Mouse (Mus musculus): ENCODE results near the gene Ptpru. TPM values are rescaled to one million over a fixed set of nuclear protein-coding genes. Genes with fewer than 3 reads are reported as not detected.

Gene Ptpru
- polyA plus RNA-seq, 1 experiment: 0.55 TPM

- no peak overlapping the region for H3K4me3 ChIP-seq (ENCODE audit: insufficient read depth, low read length)
- H3K27ac ChIP-seq (ENCODE audit: insufficient read depth, low read depth, low read length): no peak overlapping the region
- H3K4me1 ChIP-seq (ENCODE audit: control insufficient read depth, insufficient read depth, low read length): no peaks in the 10 kb centered on the region
- TF ChIP-seq POLR2A (IDR thresholded peaks at IDR 0.05; ENCODE audit: borderline replicate concordance, low read depth, low read length): no peak
- no peak for TF ChIP-seq CTCF (IDR thresholded peaks at IDR 0.05; ENCODE audit: low read depth, low read length)
These were observed 85.8 kb downstream of the Ptpru start for GRCm38 (mm10) chr4:131752204-131752837.

- H3K27ac ChIP-seq (ENCODE audit: insufficient read depth, low read depth, low read length): no peak overlapping the region
- TF ChIP-seq POLR2A (IDR thresholded peaks at IDR 0.05; ENCODE audit: borderline replicate concordance, low read depth, low read length) (no peak), CTCF (IDR thresholded peaks at IDR 0.05; ENCODE audit: low read depth, low read length) (no peak)
- H3K4me1 ChIP-seq (ENCODE audit: control insufficient read depth, insufficient read depth, low read length): no peaks in the 10 kb centered on the region
- H3K4me3 ChIP-seq (ENCODE audit: insufficient read depth, low read length): no peak overlapping the region
These were observed 86.5 kb downstream of the Ptpru start for GRCm38 (mm10) chr4:131751561-131751960.

GRCm38 (mm10) chr4:131749802-131750201 lies 88.3 kb downstream of the Ptpru start:
- TF ChIP-seq POLR2A (IDR thresholded peaks at IDR 0.05; ENCODE audit: borderline replicate concordance, low read depth, low read length): no peak
- no peak for TF ChIP-seq CTCF (IDR thresholded peaks at IDR 0.05; ENCODE audit: low read depth, low read length)

GRCm38 (mm10) chr4:131744685-131745043 lies 93.4 kb downstream of the Ptpru start:
- no peak overlapping the region for H3K4me3 ChIP-seq (ENCODE audit: insufficient read depth, low read length)

More at GRCm38 (mm10) chr4:131749802-131750201, 88.3 kb downstream of the Ptpru start:
- H3K27ac ChIP-seq (ENCODE audit: insufficient read depth, low read depth, low read length): no peak overlapping the region
- H3K4me1 ChIP-seq (ENCODE audit: control insufficient read depth, insufficient read depth, low read length): no peaks in the 10 kb centered on the region
- H3K4me3 ChIP-seq (ENCODE audit: insufficient read depth, low read length): no peak overlapping the region

DNA sequence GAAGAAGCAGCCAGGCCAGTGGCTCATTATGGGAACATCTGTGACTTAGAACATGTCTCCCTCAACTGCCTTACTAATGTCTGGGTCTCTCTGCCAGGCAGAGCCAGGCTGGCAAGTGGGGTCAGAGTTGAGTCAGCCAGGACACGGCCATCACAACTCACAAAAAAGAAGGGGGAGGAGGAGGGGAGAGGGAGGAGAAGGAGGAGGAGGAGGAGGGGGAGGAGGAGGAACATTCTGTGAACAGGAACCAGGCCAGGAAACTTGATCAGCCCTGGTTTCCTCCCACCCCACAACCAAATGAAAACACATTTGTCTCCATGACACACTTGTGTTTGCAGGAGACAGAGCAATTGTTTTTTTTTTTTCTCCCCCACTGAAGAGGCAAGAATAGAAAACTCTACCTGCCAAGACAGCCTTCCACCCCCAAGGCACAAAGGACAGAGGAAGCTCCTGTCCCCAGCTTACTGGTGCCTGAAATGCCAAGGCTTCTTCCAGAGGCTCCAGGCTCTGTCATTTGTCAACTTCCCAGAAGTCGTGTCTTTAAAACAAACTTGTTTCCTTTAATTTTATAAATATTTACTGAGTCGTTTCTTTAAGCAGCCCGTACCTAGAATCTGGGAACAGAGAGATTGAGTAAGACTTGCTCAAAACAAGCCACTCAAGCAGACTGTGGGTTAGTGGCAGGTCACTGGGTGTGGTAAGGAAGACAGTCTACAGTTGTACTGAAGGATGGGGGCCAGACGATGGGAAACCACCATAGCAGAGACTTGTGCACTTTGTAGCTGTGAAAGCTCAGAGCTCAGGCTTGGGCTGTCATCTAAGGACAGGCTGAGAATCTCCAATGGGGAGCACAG lies 94.0 kb downstream of the Ptpru start:
- Histone ChIP-seq H3K4me1 (ENCODE audit: control insufficient read depth, insufficient read depth, low read length) (no peaks in the 10 kb centered on the region), H3K27ac (ENCODE audit: insufficient read depth, low read depth, low read length) (no peak overlapping the region), H3K4me3 (ENCODE audit: insufficient read depth, low read length) (no peak overlapping the region)
- TF ChIP-seq CTCF (IDR thresholded peaks at IDR 0.05; ENCODE audit: low read depth, low read length) (no peak), POLR2A (IDR thresholded peaks at IDR 0.05; ENCODE audit: borderline replicate concordance, low read depth, low read length) (no peak)

More at GRCm38 (mm10) chr4:131744685-131745043, 93.4 kb downstream of the Ptpru start:
- Histone ChIP-seq H3K4me1 (ENCODE audit: control insufficient read depth, insufficient read depth, low read length) (no peaks in the 10 kb centered on the region), H3K27ac (ENCODE audit: insufficient read depth, low read depth, low read length) (no peak overlapping the region)
- TF ChIP-seq POLR2A (IDR thresholded peaks at IDR 0.05; ENCODE audit: borderline replicate concordance, low read depth, low read length) (no peak), CTCF (IDR thresholded peaks at IDR 0.05; ENCODE audit: low read depth, low read length) (no peak)

- Histone ChIP-seq H3K27ac (ENCODE audit: insufficient read depth, low read depth, low read length) (no peak overlapping the region), H3K4me1 (ENCODE audit: control insufficient read depth, insufficient read depth, low read length) (no peaks in the 10 kb centered on the region), H3K4me3 (ENCODE audit: insufficient read depth, low read length) (no peak overlapping the region)
- no peak for TF ChIP-seq POLR2A (IDR thresholded peaks at IDR 0.05; ENCODE audit: borderline replicate concordance, low read depth, low read length)
- no peak for TF ChIP-seq CTCF (IDR thresholded peaks at IDR 0.05; ENCODE audit: low read depth, low read length)
These were observed 95.1 kb downstream of the Ptpru start for GRCm38 (mm10) chr4:131743031-131743430.

- Histone ChIP-seq H3K4me3 (ENCODE audit: insufficient read depth, low read length) (no peak overlapping the region), H3K4me1 (ENCODE audit: control insufficient read depth, insufficient read depth, low read length) (no peaks in the 10 kb centered on the region), H3K27ac (ENCODE audit: insufficient read depth, low read depth, low read length) (no peak overlapping the region)
- TF ChIP-seq POLR2A (IDR thresholded peaks at IDR 0.05; ENCODE audit: borderline replicate concordance, low read depth, low read length) (no peak), CTCF (IDR thresholded peaks at IDR 0.05; ENCODE audit: low read depth, low read length) (no peak)
These were observed 97.5 kb downstream of the Ptpru start for GRCm38 (mm10) chr4:131740621-131741020.

DNA sequence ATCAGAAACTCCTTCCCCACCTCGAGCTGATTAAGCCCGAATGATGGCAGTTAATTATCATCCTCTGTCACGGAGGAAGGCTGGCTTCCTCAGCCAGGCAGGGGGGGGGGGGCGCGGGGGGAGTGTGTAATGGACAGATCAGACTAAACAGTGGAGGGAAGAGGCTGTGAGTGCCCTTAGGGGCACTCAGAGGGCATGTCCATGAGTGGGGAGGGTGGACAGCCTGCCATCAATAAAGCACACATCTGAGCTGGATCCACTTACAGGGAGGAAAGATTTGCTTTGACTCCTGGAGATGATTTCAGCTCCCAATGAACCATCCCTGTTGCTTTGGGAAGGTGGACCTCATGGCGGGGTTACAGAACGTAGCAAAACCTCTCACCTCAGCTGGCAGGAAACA lies 109.5 kb downstream of the Ptpru start:
- TF ChIP-seq CTCF (IDR thresholded peaks at IDR 0.05; ENCODE audit: low read depth, low read length): no peak
- Histone ChIP-seq H3K4me3 (ENCODE audit: insufficient read depth, low read length) (no peak overlapping the region), H3K4me1 (ENCODE audit: control insufficient read depth, insufficient read depth, low read length) (no peaks in the 10 kb centered on the region), H3K27ac (ENCODE audit: insufficient read depth, low read depth, low read length) (no peak overlapping the region)

GRCm38 (mm10) chr4:131723415-131724080 lies 114.5 kb downstream of the Ptpru start:
- H3K27ac ChIP-seq (ENCODE audit: insufficient read depth, low read depth, low read length): no peak overlapping the region
- H3K4me1 ChIP-seq (ENCODE audit: control insufficient read depth, insufficient read depth, low read length): no peaks in the 10 kb centered on the region
- no peak overlapping the region for H3K4me3 ChIP-seq (ENCODE audit: insufficient read depth, low read length)
- peak; percentile 42 for TF ChIP-seq CTCF (IDR thresholded peaks at IDR 0.05; ENCODE audit: low read depth, low read length)
- TF ChIP-seq POLR2A (IDR thresholded peaks at IDR 0.05; ENCODE audit: borderline replicate concordance, low read depth, low read length): no peak

Data from bone marrow macrophage, adult 2 months (primary cell).